In the genomic region with DNA sequence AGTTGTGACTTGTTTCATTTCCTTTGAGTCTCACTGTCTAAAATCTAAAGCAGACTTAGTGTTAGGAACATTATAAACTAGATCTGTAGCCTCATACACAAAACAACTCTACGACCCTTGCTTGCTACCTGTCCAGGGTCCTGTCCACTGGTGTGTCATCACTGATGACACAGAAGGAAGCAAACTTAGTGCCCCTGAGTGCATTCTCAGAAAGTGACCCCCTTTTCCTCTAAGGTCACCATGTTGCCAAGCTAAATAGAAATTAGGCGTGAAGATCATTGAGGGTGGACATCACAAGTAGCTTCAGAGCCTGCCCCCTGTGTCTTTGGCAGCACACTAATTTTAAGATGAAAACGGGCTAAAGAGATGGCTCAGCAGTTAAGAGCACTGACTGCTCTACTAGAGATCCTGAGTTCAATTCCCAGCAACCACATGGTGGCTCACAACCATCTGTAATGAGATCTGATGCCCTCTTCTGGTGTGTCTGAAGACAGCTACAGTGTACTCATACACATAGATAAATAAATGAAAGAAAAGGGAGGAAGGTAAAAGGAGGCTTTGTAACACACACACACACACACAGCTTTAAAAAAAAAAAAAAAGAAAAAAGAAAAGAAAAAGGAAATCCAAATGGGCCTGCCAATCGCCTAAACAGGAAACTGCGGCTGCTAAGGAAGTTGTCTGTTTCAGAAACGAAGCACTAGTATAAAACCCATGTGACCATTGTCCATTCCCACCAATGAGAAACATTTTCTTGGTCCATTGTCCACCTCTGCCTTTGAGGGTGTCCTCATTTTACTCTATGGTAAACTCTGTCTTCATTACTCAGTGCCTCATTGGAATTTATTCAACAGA, we compare ENCODE assay signal across 7 mouse cellular contexts. TPM values are rescaled to one million over a fixed set of nuclear protein-coding genes. Genes with fewer than 3 reads are reported as not detected.
A peak's percentile ranks its signal among the peaks of the same experiment; 100 is the strongest.
DNase-seq lines count a peak whose midpoint lies in the region; ATAC-seq and TF ChIP-seq lines count a peak whose summit lies in the region.

No protein-coding gene starts in this region.

- H3K9ac ChIP-seq in lung, embryonic 15.5 days: peak overlapping the region; percentile 56
- peak overlapping the region; percentile 64; the same call in 1 of the 2 replicates for H3K9ac ChIP-seq in forebrain, embryonic 11.5 days (ENCODE audit: low read length)
- peak overlapping the region; percentile 59 for H3K9ac ChIP-seq in limb, embryonic 12.5 days (replicated peaks)

- TF ChIP-seq POLR2A in small intestine, adult 2 months (IDR thresholded peaks at IDR 0.05; ENCODE audit: low read depth, low read length): no peak

- H3K9me3 ChIP-seq in lung, embryonic 15.5 days: no peaks in the 10 kb centered on the region
- H3K9me3 ChIP-seq in forebrain, embryonic 11.5 days (ENCODE audit: control insufficient read depth, low read length): no peaks in the 10 kb centered on the region
- H3K9me3 ChIP-seq in limb, embryonic 12.5 days: no peaks in the 10 kb centered on the region

- 53% methylated on average over 6 of the region's 6 CpGs for WGBS in lung, embryonic 15.5 days
- 76% methylated on average over 6 of the region's 6 CpGs for WGBS in forebrain, embryonic 11.5 days
- 75% methylated on average over 6 of the region's 6 CpGs for WGBS in limb, embryonic 12.5 days
- 61% methylated on average over 6 of the region's 6 CpGs for WGBS in small intestine, adult 2 months

- no peak for DNase-seq in lung, postnatal 10 days
- DNase-seq in forebrain, embryonic 11.5 days (ENCODE audit: low spot score): no peak
- no peak for DNase-seq in thymus, postnatal 10 days (ENCODE audit: low spot score in 2 of 2)

- H3K27ac ChIP-seq in lung, embryonic 15.5 days: peak overlapping the region; percentile 87
- H3K27ac ChIP-seq in forebrain, embryonic 11.5 days (ENCODE audit: low read depth, low read length): peak overlapping the region; percentile 68
- H3K27ac ChIP-seq in limb, embryonic 12.5 days: peak overlapping the region; percentile 78
- H3K27ac ChIP-seq in small intestine, adult 2 months (ENCODE audit: insufficient read depth, low read depth, low read length): peak overlapping the region; percentile 84; the same call in 1 of the 2 replicates

- H3K4me1 ChIP-seq in lung, embryonic 15.5 days: peaks cover 21% of the 10 kb centered on the region
- H3K4me1 ChIP-seq in forebrain, embryonic 11.5 days (replicated peaks; ENCODE audit: control insufficient read depth, insufficient read depth, low read length): peaks cover 5% of the 10 kb centered on the region
- peaks cover 12% of the 10 kb centered on the region for H3K4me1 ChIP-seq in limb, embryonic 12.5 days (replicated peaks)
- peaks cover 8% of the 10 kb centered on the region for H3K4me1 ChIP-seq in small intestine, adult 2 months (ENCODE audit: control insufficient read depth, insufficient read depth, insufficient read length, low read length)

- peak overlapping the region; percentile 86 for H3K4me3 ChIP-seq in lung, embryonic 15.5 days
- peak overlapping the region; percentile 78 for H3K4me3 ChIP-seq in forebrain, embryonic 11.5 days (ENCODE audit: low read depth, low read length)
- peak overlapping the region; percentile 75 for H3K4me3 ChIP-seq in limb, embryonic 12.5 days (replicated peaks)
- no peak overlapping the region; the same call in 1 of the 2 replicates for H3K4me3 ChIP-seq in small intestine, adult 2 months (ENCODE audit: low read depth, low read length)

- H3K4me2 ChIP-seq in lung, embryonic 15.5 days: peak overlapping the region; percentile 79
- peak overlapping the region; percentile 64 for H3K4me2 ChIP-seq in forebrain, embryonic 11.5 days (ENCODE audit: low read depth, low read length, severe bottlenecking)
- peak overlapping the region; percentile 71 for H3K4me2 ChIP-seq in limb, embryonic 12.5 days

- no peak for ATAC-seq in lung, embryonic 15.5 days (ENCODE audit: borderline replicate concordance, extremely low read depth, low FRiP score, low TSS enrichment)
- ATAC-seq in forebrain, embryonic 11.5 days (replicated peaks; ENCODE audit: low FRiP score): no peak
- no peak for ATAC-seq in limb, embryonic 12.5 days (ENCODE audit: insufficient number of reproducible peaks, insufficient read depth, low FRiP score, low TSS enrichment, low read depth)
- ATAC-seq in frontal cortex, adult (ENCODE audit: low TSS enrichment): no peak

- peaks cover 20% of the 10 kb centered on the region for H3K36me3 ChIP-seq in lung, embryonic 15.5 days
- peaks cover 3% of the 10 kb centered on the region; the same call in 1 of the 2 replicates for H3K36me3 ChIP-seq in forebrain, embryonic 11.5 days (ENCODE audit: control insufficient read depth, insufficient read depth, low read length)
- peaks cover 20% of the 10 kb centered on the region for H3K36me3 ChIP-seq in limb, embryonic 12.5 days
- peaks cover 12% of the 10 kb centered on the region for H3K36me3 ChIP-seq in small intestine, adult 2 months (ENCODE audit: control insufficient read depth, insufficient read depth, low read length)

- no peaks in the 10 kb centered on the region for H3K27me3 ChIP-seq in lung, embryonic 15.5 days
- H3K27me3 ChIP-seq in forebrain, embryonic 11.5 days (ENCODE audit: control insufficient read depth, insufficient read depth, low read length): no peaks in the 10 kb centered on the region
- no peaks in the 10 kb centered on the region for H3K27me3 ChIP-seq in limb, embryonic 12.5 days
- no peaks in the 10 kb centered on the region for H3K27me3 ChIP-seq in small intestine, adult 2 months (ENCODE audit: control insufficient read depth, insufficient read depth, low read length)

- no peak for TF ChIP-seq CTCF in small intestine, adult 2 months (IDR thresholded peaks at IDR 0.05; ENCODE audit: extremely low read depth, insufficient read length, insufficient replicate concordance, low read depth, low read length)

RNA-seq across cellular contexts. Expression of gene Abcf2, which starts 1.1 kb away (rescaled TPM):
- polyA plus RNA-seq in lung, embryonic 15.5 days (2015; fragmentation: Nextera tagmentation; extraction: Ambion mirVana): 108 and 110 TPM in 2 replicates
- 153 and 165 TPM in 2 replicates for polyA plus RNA-seq in forebrain, embryonic 11.5 days (2014; fragmentation: Nextera tagmentation; extraction: Ambion mirVana)
- polyA plus RNA-seq in limb, embryonic 12.5 days (2016; fragmentation: Nextera tagmentation; extraction: Ambion mirVana): 131 and 134 TPM in 2 replicates
- polyA plus RNA-seq in small intestine, adult 2 months (2012; rRNA removed): 20.4 and 32.3 TPM in 2 replicates

RNA-seq across cellular contexts. Expression of gene Chpf2, which starts 8.2 kb away (rescaled TPM):
- polyA plus RNA-seq in lung, embryonic 15.5 days (2015; fragmentation: Nextera tagmentation; extraction: Ambion mirVana): 21.7 and 21.8 TPM in 2 replicates
- polyA plus RNA-seq in forebrain, embryonic 11.5 days (2014; fragmentation: Nextera tagmentation; extraction: Ambion mirVana): 11.4 and 11.5 TPM in 2 replicates
- polyA plus RNA-seq in limb, embryonic 12.5 days (2016; fragmentation: Nextera tagmentation; extraction: Ambion mirVana): 20.1 and 24.0 TPM in 2 replicates
- polyA plus RNA-seq in small intestine, adult 2 months (2012; rRNA removed): 19.9 and 25.7 TPM in 2 replicates

RNA-seq across cellular contexts. Expression of gene 4931409K22Rik, which starts 21.7 kb away (rescaled TPM):
- polyA plus RNA-seq in lung, embryonic 15.5 days (2015; fragmentation: Nextera tagmentation; extraction: Ambion mirVana): not detected in 2 replicates
- polyA plus RNA-seq in forebrain, embryonic 11.5 days (2014; fragmentation: Nextera tagmentation; extraction: Ambion mirVana): 0.20 TPM in 1 of 2 replicates, not detected in the other
- polyA plus RNA-seq in limb, embryonic 12.5 days (2016; fragmentation: Nextera tagmentation; extraction: Ambion mirVana): 0.06 and 0.19 TPM in 2 replicates
- not detected in 2 replicates for polyA plus RNA-seq in small intestine, adult 2 months (2012; rRNA removed)

RNA-seq across cellular contexts. Expression of gene Asb10, which starts 37.6 kb away (rescaled TPM):
- 0.36 and 0.59 TPM in 2 replicates for polyA plus RNA-seq in lung, embryonic 15.5 days (2015; fragmentation: Nextera tagmentation; extraction: Ambion mirVana)
- polyA plus RNA-seq in forebrain, embryonic 11.5 days (2014; fragmentation: Nextera tagmentation; extraction: Ambion mirVana): 0.11 TPM in 1 of 2 replicates, not detected in the other
- 0.72 and 1.1 TPM in 2 replicates for polyA plus RNA-seq in limb, embryonic 12.5 days (2016; fragmentation: Nextera tagmentation; extraction: Ambion mirVana)
- 0.42 and 0.47 TPM in 2 replicates for polyA plus RNA-seq in small intestine, adult 2 months (2012; rRNA removed)

RNA-seq across cellular contexts. Expression of gene Smarcd3, which starts 45.9 kb away (rescaled TPM):
- 28.5 and 29.7 TPM in 2 replicates for polyA plus RNA-seq in lung, embryonic 15.5 days (2015; fragmentation: Nextera tagmentation; extraction: Ambion mirVana)
- polyA plus RNA-seq in forebrain, embryonic 11.5 days (2014; fragmentation: Nextera tagmentation; extraction: Ambion mirVana): 76.0 and 93.8 TPM in 2 replicates
- 68.5 and 72.6 TPM in 2 replicates for polyA plus RNA-seq in limb, embryonic 12.5 days (2016; fragmentation: Nextera tagmentation; extraction: Ambion mirVana)
- 8.5 and 9.0 TPM in 2 replicates for polyA plus RNA-seq in small intestine, adult 2 months (2012; rRNA removed)
